Mouse (Mus musculus): ENCODE data around the gene Fam160b1.

DNA sequence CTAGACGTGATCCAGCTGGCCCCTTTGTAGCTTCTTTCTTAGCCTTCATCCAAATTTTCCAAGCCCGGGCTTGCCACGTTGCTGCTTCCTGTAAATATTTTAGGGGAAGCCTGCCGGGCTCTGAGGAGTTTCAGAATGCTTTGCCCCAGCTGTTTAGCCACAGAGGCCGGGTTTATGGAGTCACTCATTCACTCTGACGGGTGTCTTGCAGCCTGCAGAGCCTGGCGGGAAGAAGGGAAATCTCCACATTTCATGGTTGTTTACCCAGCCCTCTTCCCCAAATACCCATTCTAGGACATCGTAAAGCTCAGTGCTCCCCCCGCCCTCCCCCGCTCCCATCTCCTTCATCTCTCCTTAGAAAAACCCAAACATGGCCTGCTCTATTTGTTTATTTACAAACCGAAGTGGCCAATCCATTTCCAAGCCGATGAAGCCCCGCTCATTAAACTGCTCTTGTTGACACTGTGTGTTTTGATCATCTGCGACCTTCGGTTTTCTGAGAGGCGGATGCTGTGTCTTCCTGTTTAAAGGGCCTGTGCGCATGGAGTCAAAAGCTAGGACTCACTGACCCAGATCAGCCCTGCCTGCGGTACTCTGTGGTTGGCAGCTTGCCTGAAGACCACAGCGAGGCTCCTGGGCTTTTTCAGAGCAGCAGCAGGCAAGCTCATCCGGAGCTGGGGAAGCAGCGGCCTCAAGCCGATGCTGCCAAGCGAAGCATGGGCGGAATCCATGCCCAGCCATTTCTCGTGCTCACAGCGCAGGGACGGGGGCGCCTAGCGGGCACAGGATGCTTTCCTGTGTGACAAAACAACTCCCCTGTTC lies 51.1 kb downstream of the Fam160b1 start:
- TF ChIP-seq CTCF (conservative IDR thresholded peaks at IDR 0.05; ENCODE audit: insufficient read depth, insufficient read length, low read depth, low read length) (no peak), POLR2A (IDR thresholded peaks at IDR 0.05; ENCODE audit: low read depth, low read length) (no peak)
